Mouse (Mus musculus) kidney, postnatal 10 days (tissue): ENCODE results near the gene Ube2e3.

Experiments
- DNase-seq: peaks from one replicate; pipeline ENCODE4 v3.0.0; 2021; ENCODE audit warnings: mixed read lengths

Gene Ube2e3

DNA sequence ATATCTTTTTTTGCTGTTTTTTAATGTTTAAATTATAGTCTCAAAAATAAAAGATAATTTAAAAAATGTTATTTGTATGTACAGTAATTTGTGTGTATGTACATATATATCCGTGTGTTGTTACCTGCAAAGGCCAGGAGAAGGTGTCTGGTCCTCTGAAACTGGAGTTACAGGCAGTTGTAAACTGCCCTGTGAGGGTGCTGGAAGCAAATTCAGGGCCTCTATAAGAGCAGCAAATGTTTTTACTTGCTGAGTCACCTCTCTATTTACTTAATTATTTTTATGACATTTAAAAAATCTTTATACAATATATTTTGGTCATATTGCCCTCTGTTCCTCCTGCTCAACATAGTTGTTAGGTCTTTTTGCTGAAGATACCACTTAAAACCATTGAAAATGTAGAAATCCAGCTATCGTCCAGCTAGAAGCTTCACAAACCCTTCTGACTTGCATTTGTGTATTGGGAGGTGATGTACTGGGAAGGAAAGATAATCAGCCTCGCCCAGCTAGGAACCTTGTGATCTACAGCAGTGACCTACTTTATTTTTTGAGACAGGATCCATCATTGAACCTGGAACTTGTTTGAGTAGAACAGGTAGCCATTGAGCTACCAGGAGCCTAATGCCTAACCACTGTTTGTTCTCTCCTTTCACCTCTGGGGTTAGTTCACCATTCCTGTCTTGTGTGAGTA, 15.0 kb downstream of the Ube2e3 start:
- DNase-seq = no peak

DNA sequence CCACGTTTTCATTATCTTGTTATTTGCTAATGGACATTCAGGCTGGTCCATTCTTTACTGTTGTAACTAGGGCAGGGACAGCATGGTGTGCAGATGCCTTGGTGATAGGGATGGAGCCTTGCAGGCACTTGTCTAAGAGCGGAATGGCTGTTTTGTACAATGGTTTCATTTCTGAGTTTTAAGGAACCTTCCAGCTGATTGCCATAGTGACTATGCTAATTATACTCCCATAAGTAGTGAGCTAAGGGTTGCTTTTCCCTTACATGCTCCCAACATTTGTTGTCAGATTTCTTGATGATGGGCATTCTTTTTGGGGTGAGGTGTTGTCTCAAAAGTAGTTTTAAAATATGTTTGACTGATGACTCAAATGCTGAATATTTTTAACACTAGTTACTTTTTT, 18.5 kb downstream of the Ube2e3 start:
- no peak for DNase-seq

DNA sequence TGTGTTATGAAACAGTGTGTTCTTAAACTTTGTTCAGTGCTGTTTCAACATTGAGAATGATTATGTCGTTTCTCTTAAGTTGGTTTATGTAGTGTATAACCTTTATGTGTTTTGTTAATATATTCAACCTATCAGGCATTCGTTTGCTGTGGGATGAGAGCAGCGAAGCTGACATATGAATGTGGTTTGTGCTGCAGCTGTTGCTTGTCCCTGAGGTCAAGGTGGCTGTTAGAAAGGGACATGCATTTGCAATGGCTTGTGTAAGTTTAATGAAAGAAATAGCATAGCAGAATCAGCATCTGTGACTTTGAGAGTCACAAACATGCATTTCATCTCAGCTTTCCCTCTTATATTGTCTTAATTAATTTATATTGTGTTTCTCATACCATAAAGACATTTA, 20.3 kb downstream of the Ube2e3 start:
- DNase-seq = no peak

DNA sequence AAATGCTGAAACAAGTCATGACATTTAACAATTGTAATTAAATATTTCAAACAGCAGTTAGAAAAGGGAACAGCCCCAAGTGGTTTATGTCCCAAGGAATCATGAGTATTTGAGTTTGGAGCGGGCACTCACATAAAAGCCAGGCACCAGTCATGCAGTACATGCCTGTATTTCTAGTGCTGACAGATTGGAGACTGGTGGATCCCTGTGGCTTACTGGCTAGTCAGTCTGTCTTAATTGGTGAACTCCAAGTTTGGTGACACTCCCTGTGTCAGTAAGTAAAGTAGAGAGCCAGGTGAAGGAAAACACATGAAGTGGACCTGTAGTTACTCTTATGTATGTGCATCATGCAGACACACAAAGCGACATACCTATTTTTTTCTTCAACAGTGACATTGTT, 27.3 kb downstream of the Ube2e3 start:
- DNase-seq = no peak

DNA sequence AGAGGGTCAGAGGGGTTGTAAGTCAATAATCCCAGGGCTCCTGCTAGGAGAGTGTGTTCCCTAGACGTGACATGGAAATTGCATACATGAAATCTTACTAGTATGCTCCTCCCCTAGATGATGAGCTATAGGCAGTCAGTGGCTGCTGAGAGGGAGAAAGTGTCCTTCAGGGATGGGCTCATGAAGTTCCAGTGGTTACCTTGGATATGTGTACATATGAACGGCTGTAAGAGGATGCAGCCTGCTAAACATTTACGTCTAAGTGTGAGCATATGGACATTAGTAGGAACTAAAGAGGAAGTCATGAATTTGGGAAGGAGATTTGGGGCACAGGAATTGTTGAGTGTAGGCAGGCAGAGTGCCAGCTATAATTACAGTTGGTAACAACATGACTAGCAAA, 38.0 kb downstream of the Ube2e3 start:
- DNase-seq = no peak

DNA sequence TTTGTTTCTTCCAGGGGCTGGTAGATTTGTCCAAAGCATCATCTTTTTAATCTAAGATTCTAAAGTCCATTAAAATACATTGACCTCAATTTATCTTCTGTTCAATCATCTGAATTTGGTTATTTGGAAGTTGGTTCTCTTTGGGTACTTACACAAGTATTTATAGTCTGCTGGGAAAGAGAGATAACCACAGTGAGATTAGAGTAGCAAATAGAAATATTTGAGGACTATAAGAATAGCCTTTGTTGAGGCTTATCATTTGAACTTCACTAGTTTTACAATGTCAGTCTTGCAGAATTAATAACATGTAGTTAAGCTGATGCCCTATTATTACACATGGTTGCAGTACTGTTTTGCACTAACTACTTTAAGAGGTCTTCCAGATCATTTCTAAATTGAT, 43.6 kb downstream of the Ube2e3 start:
- DNase-seq = no peak

DNA sequence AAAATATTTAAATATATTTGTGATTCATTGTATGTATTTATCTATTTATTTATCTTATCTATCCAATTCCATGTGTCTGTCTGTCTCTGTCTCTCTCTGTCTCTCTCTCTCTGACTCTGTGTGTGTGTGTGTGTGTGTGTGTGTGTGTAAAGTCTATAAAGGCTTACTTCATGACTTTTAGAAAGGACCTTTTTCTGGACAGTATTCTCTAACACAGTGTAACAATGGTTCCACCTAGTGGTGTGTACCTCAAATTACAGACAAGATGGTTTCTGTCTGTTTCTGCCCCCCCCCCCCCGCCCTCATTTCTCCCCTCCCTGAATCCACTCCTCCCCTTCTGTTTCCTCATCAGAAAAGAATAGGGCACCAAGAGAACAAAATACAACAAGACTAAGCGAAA, 46.9 kb downstream of the Ube2e3 start:
- DNase-seq = no peak

DNA sequence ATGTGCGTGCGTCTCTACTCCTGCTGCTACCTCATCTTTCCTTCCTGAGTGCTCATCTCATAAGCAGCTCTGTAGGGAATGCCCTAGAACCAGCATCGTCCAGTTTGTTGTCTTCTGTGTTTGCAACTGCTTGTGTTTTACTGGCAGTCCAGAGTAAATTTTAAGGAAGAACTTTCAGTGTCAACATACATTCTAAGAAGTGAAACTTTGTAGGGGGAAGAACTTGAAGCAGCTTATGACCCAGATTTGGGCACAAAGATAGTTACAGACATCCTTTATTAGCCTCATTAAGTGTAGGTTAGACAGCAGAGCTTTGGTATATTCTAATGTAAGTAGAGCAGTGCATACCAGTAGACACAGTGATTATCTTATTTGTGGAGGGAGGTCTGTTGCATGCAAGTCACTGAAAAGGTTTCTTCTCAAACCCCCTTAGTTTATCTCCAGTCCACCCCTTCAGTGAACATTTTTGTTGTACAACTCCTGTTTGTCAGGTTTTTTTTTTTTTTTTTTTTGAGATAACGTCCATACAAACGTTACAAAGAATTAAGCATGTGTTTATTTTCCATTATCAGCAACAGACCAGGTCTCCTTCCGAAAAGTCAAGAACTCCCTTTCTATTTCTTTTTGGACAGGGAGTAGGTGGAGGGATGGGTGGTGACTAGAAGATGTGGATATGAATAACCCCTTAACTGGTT, 55.2 kb downstream of the Ube2e3 start:
- DNase-seq = no peak

DNA sequence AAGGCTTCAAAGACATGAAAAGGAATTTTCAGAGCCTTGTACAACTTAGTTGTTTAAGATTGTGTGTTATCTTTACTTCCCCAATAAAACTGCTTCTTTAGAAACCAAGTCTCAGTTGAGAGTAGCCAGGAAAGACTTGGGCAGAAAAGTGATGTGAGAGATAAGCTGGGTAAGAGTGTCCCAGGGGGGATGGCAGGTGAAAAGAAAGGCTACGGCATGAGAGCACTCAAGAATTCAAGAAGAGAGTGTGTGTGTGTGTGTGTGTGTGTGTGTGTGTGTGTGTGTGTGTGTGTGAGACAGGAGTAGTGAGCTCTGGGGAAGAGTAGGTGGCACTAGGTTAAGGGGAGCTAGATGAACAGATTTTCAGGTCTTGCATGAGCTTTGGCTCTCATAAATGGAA, 57.9 kb downstream of the Ube2e3 start:
- no peak for DNase-seq

DNA sequence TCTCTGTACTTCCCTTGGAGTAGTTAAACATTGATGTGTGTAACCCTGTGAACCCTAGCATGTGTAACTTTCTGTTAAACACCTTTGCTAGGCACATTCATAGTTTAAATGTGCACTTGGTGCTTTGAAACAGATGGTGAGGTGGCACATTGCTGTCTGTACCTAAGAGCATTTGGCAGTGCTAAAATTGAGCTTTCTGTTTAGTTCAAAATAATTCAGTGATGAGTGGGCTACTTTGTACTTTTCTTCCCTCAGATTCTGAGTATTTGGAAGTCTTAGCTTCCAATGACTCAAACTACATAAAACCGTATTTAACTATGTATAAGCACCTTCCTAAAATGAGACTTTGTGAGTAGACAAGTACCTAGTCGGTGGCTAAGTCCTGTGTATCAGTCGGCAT, 59.7 kb downstream of the Ube2e3 start:
- no peak for DNase-seq

DNA sequence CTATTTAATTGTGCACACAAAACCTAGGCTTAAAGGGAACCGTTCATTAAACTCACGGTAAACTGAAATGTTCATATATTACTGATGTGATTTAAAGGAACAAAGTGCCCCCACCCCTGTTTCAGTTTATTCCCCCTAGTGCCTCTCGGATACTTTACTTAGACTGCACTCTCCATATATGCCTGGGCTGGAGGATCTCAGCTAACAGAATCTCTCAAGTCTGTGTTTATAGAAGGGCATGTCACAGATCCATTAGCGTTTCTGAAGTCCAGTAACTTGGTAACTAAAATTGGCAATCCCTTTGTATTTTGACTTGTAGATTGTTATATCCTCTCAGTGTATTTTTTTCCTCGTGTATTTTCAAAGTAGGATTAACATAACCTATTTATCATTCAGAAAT, 60.2 kb downstream of the Ube2e3 start:
- no peak for DNase-seq

DNA sequence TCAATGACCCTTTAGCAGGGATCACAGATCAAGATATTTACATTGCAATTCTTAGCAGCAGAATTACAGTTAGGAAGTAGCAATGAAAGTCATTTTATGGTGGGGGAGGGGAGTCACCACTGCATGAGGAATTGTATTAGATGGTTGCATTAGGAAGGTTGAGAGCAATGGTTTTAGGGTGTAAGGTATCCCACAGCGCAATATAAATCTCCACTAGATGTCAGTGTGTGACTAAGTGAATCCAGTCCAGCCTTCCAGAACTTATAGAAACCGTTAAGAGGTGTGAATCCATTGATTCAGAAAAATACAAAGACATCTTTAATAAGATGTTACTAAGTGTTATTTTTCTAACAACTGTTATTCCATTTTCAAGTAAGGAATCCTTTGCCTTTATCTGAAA, 63.4 kb downstream of the Ube2e3 start:
- DNase-seq = no peak

DNA sequence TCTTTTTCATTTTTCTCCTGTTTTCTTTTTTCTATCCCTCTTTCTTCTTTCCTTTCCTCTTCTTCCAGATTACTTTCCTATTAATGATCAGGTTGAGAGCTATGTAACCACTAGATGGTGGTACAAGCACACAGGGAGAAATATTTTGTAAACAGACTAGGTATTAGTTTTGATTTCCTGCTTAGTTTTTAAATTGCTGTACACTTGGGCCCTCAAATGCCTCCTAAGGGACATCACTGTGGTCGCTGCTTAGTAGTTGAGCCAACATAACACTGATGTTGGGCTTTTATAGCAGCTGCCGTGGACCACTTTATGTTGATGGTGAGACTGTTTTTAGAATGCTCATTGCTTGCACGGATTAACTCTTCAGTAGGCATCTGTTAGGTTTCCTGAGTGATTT, 91.5 kb downstream of the Ube2e3 start:
- DNase-seq = no peak

DNA sequence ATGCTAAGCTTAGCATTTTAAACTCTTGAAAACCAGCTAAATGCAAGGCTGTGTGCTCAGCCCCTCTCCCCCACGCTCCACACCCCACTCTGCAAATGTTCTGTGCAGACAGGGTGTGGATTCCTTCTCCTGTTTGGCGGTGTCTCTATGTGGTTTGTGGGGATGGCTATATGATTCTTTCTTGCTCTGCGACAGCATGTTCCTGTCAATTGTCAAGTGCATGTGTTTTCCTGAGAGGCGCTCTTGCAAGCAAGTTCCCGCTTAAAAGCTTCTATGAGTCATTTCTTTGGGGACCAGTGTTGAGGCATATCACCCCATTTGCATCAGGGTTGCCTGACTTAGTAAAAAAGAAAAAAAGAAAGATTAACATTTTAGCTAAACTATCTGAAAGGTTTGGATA, 92.4 kb downstream of the Ube2e3 start:
- DNase-seq = peak; percentile 21

DNA sequence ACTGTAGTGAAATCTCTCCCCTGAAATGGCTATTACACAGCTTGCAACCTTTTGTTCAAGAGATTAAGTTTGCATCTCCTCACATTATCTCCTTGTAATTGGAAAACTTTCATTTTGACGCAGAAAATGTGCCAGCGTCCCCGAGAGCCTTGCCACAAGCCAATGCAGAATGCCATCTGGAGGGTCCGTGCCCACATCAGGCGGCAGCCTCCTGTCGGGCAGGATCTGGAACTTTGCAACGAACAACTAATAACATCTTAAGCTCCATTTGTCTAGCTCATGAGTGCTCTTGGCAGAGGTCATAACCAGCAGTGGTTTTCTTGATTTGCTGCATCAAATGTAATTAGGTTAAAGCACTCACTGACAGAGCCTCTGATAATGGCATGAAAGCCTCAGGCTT, 93.1 kb downstream of the Ube2e3 start:
- DNase-seq = no peak

DNA sequence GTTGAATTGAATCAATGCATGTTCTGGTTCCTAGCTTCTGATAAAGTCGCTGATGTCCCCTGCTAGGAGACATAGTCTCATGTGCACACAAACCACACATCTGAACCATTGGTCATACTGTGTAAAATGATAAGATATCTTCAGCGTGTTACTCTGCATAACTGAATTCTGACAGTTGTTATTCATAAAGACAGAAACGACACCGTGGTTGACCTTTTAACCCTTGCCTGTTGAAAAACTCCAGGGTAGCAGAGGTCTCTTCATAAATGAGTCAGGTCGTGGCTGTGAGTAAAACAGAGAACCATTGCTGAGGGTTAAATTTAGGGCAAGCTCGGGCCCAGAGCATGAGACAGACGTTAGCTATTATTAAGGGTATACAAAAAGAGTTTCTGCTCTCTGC, 93.7 kb downstream of the Ube2e3 start:
- DNase-seq = no peak

DNA sequence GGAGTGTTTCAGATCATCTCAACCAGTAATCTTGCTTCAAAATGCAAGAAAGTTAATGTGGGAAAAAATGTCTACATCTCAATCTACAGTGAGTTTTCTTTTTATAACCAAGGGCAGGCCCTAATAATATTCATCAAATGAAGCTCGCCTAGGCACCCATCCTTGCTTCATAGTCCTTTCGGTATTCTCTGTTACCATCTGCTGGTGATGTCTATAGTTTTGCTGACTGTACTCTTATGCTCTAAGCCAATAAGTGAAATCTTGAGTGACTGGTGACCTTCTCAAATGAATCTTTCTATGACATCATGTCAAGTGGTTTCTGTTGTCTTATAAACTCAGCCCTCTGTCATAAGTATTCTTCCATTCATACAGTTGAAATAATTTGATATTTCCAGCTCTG, 97.1 kb downstream of the Ube2e3 start:
- DNase-seq = no peak

DNA sequence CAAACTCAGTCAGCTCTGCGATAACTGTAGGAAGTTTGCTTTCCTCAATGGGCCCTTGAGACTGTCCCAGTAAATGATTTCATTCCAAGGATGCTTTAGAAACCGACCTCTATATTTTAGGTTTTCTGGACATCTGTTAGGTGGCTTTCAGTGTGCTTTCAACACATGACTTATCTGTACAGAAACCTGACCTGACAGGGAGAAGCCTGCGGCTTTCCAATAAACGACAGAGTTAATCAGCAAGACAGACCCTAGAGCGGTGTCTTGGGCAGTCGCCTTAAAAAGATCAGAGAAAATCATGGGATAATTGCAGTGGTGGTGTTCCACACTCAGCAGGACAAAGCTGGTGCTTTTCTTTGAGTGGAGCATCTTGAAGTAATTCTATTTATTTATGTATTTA, 97.5 kb downstream of the Ube2e3 start:
- DNase-seq = no peak

DNA sequence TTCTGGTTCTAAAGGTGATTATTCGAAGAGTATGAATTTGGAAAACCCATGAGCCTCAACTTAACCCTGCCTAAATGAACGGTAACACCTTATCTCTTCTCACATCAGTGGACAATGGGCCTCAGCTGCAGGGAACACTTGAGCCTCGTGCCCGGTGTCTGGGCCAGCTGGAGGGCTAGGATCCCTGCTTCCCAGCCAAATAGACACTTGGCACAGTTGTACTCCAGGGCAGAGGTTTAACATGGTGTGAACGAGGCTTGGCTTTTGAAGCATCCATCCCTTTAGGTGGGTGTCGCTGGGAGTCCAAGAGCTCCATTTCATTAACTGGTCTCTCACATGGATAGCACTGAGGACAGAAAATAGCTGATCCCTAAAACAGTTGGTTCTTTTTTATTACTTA, 102.2 kb downstream of the Ube2e3 start:
- no peak for DNase-seq
